Mouse (Mus musculus) monocyte, adult 2 months (primary cell): Measurements from ENCODE around the gene Rpl9-ps1.

Source experiments
- DNase-seq, 2 experiments: peaks; one replicate each; pipeline ENCODE4 v3.0.0; 2022; ENCODE audit warnings: low spot score in 2 of 2, low read depth in 1 of 2

Gene Rpl9-ps1

GRCm38 (mm10) chr11:83628808-83629207, 16.6 kb downstream of the Rpl9-ps1 start:
- DNase-seq, result no peak

GRCm38 (mm10) chr11:83623586-83623985, 21.8 kb downstream of the Rpl9-ps1 start:
- DNase-seq, result no peak

GRCm38 (mm10) chr11:83619037-83619436, 26.4 kb downstream of the Rpl9-ps1 start:
- DNase-seq, result no peak

- no peak for DNase-seq
These were observed 27.2 kb downstream of the Rpl9-ps1 start for GRCm38 (mm10) chr11:83618238-83618637.

- no peak for DNase-seq
These were observed 28.8 kb downstream of the Rpl9-ps1 start for GRCm38 (mm10) chr11:83616586-83616985.

GRCm38 (mm10) chr11:83610900-83611299, 34.5 kb downstream of the Rpl9-ps1 start:
- DNase-seq, result no peak

- no peak for DNase-seq
These were observed 39.0 kb downstream of the Rpl9-ps1 start for GRCm38 (mm10) chr11:83606396-83606795.

GRCm38 (mm10) chr11:83605535-83605934, 39.9 kb downstream of the Rpl9-ps1 start:
- no peak for DNase-seq

- DNase-seq, result no peak
These were observed 40.7 kb downstream of the Rpl9-ps1 start for GRCm38 (mm10) chr11:83604698-83605097.

- no peak for DNase-seq
These were observed 42.0 kb downstream of the Rpl9-ps1 start for GRCm38 (mm10) chr11:83603399-83603798.

GRCm38 (mm10) chr11:83600576-83600975, 44.8 kb downstream of the Rpl9-ps1 start:
- no peak for DNase-seq

- DNase-seq, result no peak
These were observed 46.4 kb downstream of the Rpl9-ps1 start for GRCm38 (mm10) chr11:83598991-83599390.

- DNase-seq, result no peak
These were observed 47.1 kb downstream of the Rpl9-ps1 start for GRCm38 (mm10) chr11:83598207-83598837.

GRCm38 (mm10) chr11:83597796-83598195, 47.6 kb downstream of the Rpl9-ps1 start:
- no peak for DNase-seq

GRCm38 (mm10) chr11:83595669-83596455, 49.6 kb downstream of the Rpl9-ps1 start:
- peak in 1 of 2 experiments; percentile 20 for DNase-seq
